Mouse (Mus musculus): ENCODE results near the gene Zfp622.

DNA sequence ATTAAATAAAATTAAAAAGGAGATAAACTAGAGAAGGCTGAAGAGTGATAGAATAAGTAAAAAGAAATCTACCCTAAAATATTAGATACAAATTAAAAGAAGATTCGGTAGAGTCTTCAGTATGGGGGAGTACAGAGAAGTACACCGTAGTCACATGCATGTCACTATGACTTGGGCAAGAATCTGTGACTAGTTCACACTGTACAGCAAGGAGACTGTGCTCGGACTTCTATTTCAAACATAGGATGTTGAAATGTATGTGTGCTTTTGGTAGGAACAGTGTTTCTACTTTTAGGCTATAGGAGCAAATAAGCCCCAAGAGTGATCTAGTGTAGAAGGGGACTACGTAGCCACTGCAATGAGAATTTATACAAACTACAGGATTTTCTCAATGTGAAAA, 9.8 kb upstream of the Zfp622 start:
- TF ChIP-seq CTCF (IDR thresholded peaks at IDR 0.05; ENCODE audit: control insufficient read depth, insufficient read depth, insufficient replicate concordance, low read depth, low read length) (no peak), POLR2A (IDR thresholded peaks at IDR 0.05; ENCODE audit: control insufficient read depth, low read depth, low read length) (no peak)

All from testis, adult 2 months (tissue).